Mouse (Mus musculus) cerebellum, adult 2 months (tissue): ENCODE measurements around the gene Mfap2.

Experiments
- CTCF ChIP-seq: fragments of 200-500 bp; IDR thresholded peaks from 2 replicates; pipeline ENCODE4 v1.5.1; 2011; ENCODE audit warnings: low read depth, mild to moderate bottlenecking, control low read depth, low read length, moderate library complexity, borderline replicate concordance; ENCODE audit not compliant: insufficient read depth
- POLR2A ChIP-seq: fragments of 200-500 bp; IDR thresholded peaks from 2 replicates; pipeline ENCODE4 v1.6.1; 2011; ENCODE audit warnings: low read length, control low read depth, borderline replicate concordance; ENCODE audit not compliant: insufficient read depth

GRCm38 (mm10) chr4:141064104-141064659 lies 54.0 kb downstream of the Mfap2 start:
- TF ChIP-seq CTCF = no peak
- TF ChIP-seq POLR2A = no peak
